Mouse (Mus musculus) ES-Bruce4 (cell line): ENCODE data around the gene Nphp1. TPM values are rescaled to one million over a fixed set of nuclear protein-coding genes. Genes with fewer than 3 reads are reported as not detected.

Source experiments
- H3K27ac ChIP-seq: 2 replicates; pipeline ENCODE4 v1.5.1; 2012; ENCODE audit warnings: low read length, inconsistent platforms; ENCODE audit not compliant: insufficient read depth
- H3K27me3 ChIP-seq: 2 replicates; pipeline ENCODE4 v1.6.1; 2012; ENCODE audit warnings: mild to moderate bottlenecking, low read length, inconsistent platforms; ENCODE audit not compliant: control insufficient read depth, poor library complexity, insufficient read depth, severe bottlenecking
- H3K36me3 ChIP-seq: 2 replicates; pipeline ENCODE4 v1.6.1; 2012; ENCODE audit warnings: inconsistent platforms, mild to moderate bottlenecking, low read length, moderate library complexity; ENCODE audit not compliant: control insufficient read depth, poor library complexity, insufficient read depth, severe bottlenecking
- H3K4me1 ChIP-seq: one replicate; pipeline ENCODE4 v1.8.1; 2011; ENCODE audit warnings: low read length; ENCODE audit not compliant: control insufficient read depth, insufficient read depth
- H3K4me3 ChIP-seq: 2 replicates; pipeline ENCODE4 v1.5.1; 2011; ENCODE audit warnings: low read depth, mild to moderate bottlenecking, low read length
- H3K9ac ChIP-seq: 2 replicates; pipeline ENCODE4 v1.6.1; 2012; ENCODE audit warnings: low read depth, mild to moderate bottlenecking, inconsistent platforms; ENCODE audit not compliant: poor library complexity, severe bottlenecking
- H3K9me3 ChIP-seq: replicated peaks from 2 replicates; pipeline ENCODE4 v1.6.1; 2012; ENCODE audit warnings: mild to moderate bottlenecking, low read length, inconsistent platforms; ENCODE audit not compliant: control insufficient read depth, poor library complexity, insufficient read depth, severe bottlenecking
- CTCF ChIP-seq: IDR thresholded peaks from one replicate; pipeline ENCODE4 v1.8.1; 2011; ENCODE audit warnings: low read depth, low read length
- EP300 ChIP-seq: IDR thresholded peaks from 2 replicates; pipeline ENCODE4 v1.6.1; 2011; ENCODE audit warnings: low read depth, low read length; ENCODE audit not compliant: insufficient read depth
- POLR2A ChIP-seq: IDR thresholded peaks from one replicate; pipeline ENCODE4 v1.8.1; 2011; ENCODE audit warnings: low read length; ENCODE audit not compliant: insufficient read depth
- polyA plus RNA-seq: library from polyadenylated mRNA; stranded (reverse); fragments of >200 nt; gene quantifications from 2 replicates; pipeline ENCODE4 v1.2.4, GENCODE M21; 2011; ENCODE audit warnings: low read depth; ENCODE audit not compliant: missing spikeins, insufficient read depth, insufficient read length

Nphp1 gene
- polyA plus RNA-seq, 1 experiment: 9.7 TPM

GRCm38 (mm10) chr2:127773938-127774577 lies 14.6 kb downstream of the Nphp1 start:
- Histone ChIP-seq H3K4me1 (peaks cover 2% of the 10 kb centered on the region), H3K9me3 (no peaks in the 10 kb centered on the region), H3K27me3 (no peaks in the 10 kb centered on the region), H3K36me3 (no peaks in the 10 kb centered on the region; the same call in 1 of the 2 replicates), H3K9ac (no peak overlapping the region), H3K4me3 (peak overlapping the region; percentile 18; the same call in 1 of the 2 replicates), H3K27ac (no peak overlapping the region)
- TF ChIP-seq CTCF: no peak
- no peak for TF ChIP-seq POLR2A
- TF ChIP-seq EP300: no peak

GRCm38 (mm10) chr2:127761587-127761986 lies 27.1 kb downstream of the Nphp1 start:
- Histone ChIP-seq H3K9ac (no peak overlapping the region), H3K27me3 (no peaks in the 10 kb centered on the region), H3K9me3 (no peaks in the 10 kb centered on the region), H3K27ac (no peak overlapping the region), H3K4me3 (no peak overlapping the region), H3K4me1 (no peaks in the 10 kb centered on the region), H3K36me3 (no peaks in the 10 kb centered on the region)
- TF ChIP-seq CTCF (no peak), EP300 (no peak), POLR2A (no peak)

GRCm38 (mm10) chr2:127760429-127761000 lies 28.2 kb downstream of the Nphp1 start:
- H3K27ac ChIP-seq: no peak overlapping the region
- H3K36me3 ChIP-seq: no peaks in the 10 kb centered on the region

GRCm38 (mm10) chr2:127760014-127760413 lies 28.7 kb downstream of the Nphp1 start:
- Histone ChIP-seq H3K27me3 (no peaks in the 10 kb centered on the region), H3K4me3 (no peak overlapping the region), H3K36me3 (no peaks in the 10 kb centered on the region), H3K27ac (no peak overlapping the region), H3K4me1 (no peaks in the 10 kb centered on the region), H3K9ac (no peak overlapping the region), H3K9me3 (no peaks in the 10 kb centered on the region)
- TF ChIP-seq CTCF: no peak
- no peak for TF ChIP-seq EP300
- no peak for TF ChIP-seq POLR2A

More at GRCm38 (mm10) chr2:127760429-127761000, 28.2 kb downstream of the Nphp1 start:
- H3K4me3 ChIP-seq: no peak overlapping the region
- no peaks in the 10 kb centered on the region for H3K9me3 ChIP-seq
- no peaks in the 10 kb centered on the region for H3K27me3 ChIP-seq
- TF ChIP-seq CTCF (no peak), POLR2A (no peak), EP300 (no peak)
- H3K9ac ChIP-seq: no peak overlapping the region
- no peaks in the 10 kb centered on the region for H3K4me1 ChIP-seq

- H3K36me3 ChIP-seq: no peaks in the 10 kb centered on the region
- TF ChIP-seq EP300 (no peak), POLR2A (no peak), CTCF (no peak)
- no peaks in the 10 kb centered on the region for H3K4me1 ChIP-seq
- H3K27ac ChIP-seq: no peak overlapping the region
- H3K9me3 ChIP-seq: no peaks in the 10 kb centered on the region
- H3K27me3 ChIP-seq: no peaks in the 10 kb centered on the region
- H3K4me3 ChIP-seq: no peak overlapping the region
- no peak overlapping the region for H3K9ac ChIP-seq
These were observed 29.4 kb downstream of the Nphp1 start for GRCm38 (mm10) chr2:127759157-127759880.

- H3K4me3 ChIP-seq: no peak overlapping the region
- H3K4me1 ChIP-seq: no peaks in the 10 kb centered on the region
- H3K9me3 ChIP-seq: no peaks in the 10 kb centered on the region
- TF ChIP-seq EP300: no peak
- no peaks in the 10 kb centered on the region for H3K27me3 ChIP-seq
- no peaks in the 10 kb centered on the region for H3K36me3 ChIP-seq
- no peak overlapping the region for H3K9ac ChIP-seq
- H3K27ac ChIP-seq: no peak overlapping the region
These were observed 31.5 kb downstream of the Nphp1 start for GRCm38 (mm10) chr2:127757171-127757570.
